Mouse (Mus musculus): Measurements from ENCODE around the gene Recql.
"Not testable (repeated sequence)": the region's sequence is repeated elsewhere in the genome, so short reads cannot be mapped to it uniquely, and the experiment has no call there.

The Recql gene

DNA sequence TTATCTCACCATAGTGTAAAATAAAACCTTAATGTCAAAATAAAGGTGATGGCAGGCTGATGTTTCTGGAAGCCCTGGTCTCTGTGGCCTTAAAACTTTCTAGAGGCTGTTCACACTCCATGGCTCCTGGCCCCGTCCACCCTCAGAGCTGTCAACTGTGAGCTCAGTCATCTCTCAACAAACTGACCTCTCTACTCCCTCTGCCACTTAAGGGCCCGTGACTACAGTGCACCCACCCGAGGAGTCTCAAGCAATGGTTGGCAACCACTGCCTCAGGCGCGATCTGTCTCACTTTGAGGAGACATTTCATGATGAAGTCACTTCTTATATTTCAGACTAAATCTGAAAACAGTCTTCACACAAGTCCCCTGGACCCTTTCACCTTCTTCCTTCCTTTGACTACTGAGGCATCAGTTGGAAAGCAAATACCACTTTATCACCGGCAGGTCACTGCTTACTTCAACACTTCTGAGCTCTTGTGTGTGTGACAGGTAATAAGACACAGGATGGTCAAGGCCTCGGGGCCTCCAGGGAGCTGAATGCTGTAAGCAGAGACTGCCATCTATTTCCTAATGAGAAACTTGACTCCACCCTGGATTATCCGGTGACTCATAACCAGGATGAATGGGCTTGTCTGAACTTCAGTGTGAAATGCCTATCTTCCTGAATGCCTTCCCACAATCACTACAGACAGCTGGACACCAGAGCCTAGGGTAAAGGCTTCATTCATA, 21.0 kb downstream of the Recql start:
- no peak for DNase-seq (ENCODE audit: low spot score)

DNA sequence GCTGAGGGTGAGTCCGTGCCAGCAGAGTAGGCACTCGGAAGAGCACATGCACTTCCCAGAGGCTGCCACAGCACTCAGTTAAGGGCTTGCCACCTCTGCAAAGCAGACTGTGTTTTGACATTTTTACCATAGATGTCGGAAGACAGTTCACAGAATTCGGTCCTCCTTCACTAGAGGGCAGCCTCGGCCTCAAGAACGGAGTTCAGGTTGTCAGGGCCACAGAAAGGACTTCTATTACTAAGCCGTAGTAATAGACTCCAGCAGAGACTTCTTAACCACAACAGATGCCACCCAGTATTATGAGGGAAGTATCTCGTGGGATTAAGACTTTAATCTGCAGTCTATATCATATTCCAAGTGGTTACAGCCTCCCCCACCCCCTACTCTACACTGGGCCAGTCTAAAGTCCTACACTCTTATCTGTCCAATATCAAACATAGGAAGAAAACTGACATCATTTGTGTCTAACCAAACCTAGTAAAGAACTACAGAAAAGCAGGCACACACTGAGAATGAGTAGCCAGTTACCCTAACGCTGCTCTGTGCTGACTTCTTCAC, 23.8 kb downstream of the Recql start:
- DNase-seq (ENCODE audit: low spot score), result no peak

DNA sequence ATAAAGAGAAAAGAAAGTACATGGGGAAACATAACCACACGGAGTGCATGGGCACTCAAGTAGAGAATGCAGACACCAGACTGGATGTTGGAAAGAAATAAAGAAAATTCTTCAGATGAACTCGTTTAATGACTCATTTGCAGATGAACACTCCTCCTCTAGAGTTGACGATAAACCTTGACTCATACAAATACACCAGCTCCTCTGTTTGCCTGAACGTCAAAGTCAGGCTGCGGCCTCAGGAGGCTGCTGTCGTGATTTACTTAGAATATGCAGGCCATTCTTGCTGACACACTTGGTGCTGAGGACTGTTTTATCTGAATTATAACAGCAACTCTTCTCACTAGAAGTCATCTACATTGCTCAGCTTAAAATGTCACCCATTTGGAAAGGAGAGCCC, 24.9 kb downstream of the Recql start:
- no peak for DNase-seq (ENCODE audit: low spot score)

- DNase-seq (ENCODE audit: low spot score), result no peak
Measured at GRCm38 (mm10) chr6:142357106-142357505, 29.8 kb downstream of the Recql start.

DNA sequence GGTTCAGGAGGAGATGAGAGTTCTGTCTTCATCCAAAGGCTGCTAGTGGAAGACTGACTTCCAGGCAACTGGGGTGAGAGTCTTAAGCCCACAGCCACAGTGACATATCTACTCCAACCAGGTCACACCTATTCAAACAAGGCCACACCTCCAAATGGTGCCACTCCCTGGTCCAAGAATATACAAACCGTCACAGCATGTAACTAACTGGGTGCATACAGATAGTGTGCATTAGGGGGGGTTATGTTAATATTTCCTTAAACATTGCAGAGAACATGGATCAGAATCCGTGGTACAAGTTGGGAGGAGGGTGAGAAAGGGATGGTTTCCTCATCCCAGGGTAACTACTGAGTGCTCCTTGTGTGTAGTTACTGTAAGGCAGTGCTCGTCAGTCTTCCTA, 34.8 kb downstream of the Recql start:
- DNase-seq (ENCODE audit: low spot score), result not testable (repeated sequence)

GRCm38 (mm10) chr6:142347431-142348385, 39.2 kb downstream of the Recql start:
- no peak for DNase-seq (ENCODE audit: low spot score)

GRCm38 (mm10) chr6:142346181-142347110, 40.4 kb downstream of the Recql start:
- DNase-seq (ENCODE audit: low spot score), result no peak

DNA sequence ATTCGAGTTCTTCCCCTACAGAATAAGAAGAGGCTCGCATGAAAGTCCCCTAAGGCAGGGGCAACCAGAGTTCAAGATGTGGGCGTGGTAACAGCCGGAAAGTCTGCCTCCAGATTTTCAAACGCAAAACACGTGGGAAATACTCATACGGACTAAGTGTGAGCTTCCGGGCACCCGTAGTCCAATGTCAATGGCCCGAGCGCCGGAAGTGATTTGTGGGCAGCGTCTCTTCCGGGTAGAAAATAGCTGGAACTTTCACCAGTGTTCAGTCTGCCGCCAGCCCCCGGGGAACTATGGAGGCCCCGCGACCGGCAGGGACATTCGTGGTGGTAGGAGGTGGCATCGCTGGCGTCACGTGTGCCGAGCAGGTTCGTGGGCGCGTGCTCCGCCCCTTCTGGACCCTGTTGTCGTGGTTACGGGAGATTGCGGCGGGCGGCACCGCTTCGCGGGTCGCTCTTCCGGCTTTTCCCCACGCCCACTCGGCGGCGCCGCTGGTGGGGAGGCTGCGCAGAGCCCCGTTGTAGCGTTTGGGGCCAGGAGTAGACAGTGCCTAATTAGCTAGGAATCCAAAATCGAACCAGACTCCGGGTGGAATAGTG, 41.3 kb downstream of the Recql start, which contains the start of gene Pyroxd1:
Gene Pyroxd1 (plus strand): TSS at position 215 of the 599 bp plus-strand sequence.
- DNase-seq (ENCODE audit: low spot score), result peak; percentile 59

DNA sequence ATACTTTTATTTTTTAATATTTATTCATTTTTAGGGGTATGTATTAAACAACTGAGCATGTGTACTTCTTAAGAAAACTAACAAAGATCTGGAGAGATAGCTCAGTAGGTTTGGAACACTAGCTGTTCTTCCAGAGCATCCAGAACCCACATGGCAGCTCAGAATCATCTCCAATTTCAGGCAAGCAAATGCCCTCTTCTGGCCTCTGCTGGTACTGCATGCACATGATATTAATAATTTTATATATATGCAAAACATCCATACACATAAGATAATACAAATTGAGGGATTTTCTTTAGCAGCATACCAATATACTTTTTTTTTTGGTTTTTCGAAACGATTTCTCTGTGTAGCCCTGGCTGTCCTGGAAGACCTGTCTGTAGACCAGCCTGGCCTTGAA, 43.3 kb downstream of the Recql start:
- DNase-seq (ENCODE audit: low spot score), result no peak

GRCm38 (mm10) chr6:142339576-142339975, 47.3 kb downstream of the Recql start:
- no peak for DNase-seq (ENCODE audit: low spot score)

DNA sequence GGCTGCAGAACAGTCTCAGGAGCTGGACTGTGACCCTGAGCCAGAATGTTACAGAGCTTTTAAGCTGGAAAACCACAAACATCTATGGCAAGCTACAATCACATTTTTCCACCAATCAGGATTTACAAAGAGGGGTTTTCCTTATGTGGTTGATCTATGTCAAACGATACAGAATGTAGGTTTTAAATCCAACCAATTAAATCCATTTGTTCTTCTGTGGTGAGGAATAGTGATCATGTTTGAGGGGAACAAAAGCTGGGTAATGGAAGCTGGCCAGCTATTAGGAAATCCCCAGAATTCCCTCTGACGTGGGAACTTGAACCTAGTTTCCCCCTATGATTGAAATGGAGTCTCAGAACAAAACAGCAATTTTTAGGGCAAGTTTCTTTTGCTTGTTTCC, 47.9 kb downstream of the Recql start:
- no peak for DNase-seq (ENCODE audit: low spot score)

GRCm38 (mm10) chr6:142329201-142329600, 57.7 kb downstream of the Recql start:
- no peak for DNase-seq (ENCODE audit: low spot score)

DNA sequence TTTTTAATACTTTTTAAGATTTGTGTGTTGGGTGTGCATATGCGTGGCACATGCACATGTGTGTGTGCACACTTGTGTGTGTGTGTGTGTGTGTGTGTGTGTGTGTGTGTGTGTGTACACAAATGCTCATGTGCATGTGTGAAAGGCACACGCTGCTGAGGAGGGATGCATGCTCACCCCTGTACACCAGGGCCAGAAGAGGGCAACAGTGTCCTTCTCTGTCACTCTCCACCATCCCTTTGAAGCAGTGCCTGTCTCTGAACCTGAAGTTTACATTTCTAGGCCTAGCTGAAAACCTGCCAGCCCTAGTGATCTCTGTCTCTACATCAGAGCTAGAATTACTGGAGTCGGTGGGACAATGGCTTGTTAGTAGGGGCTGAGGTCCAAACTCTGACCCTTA, 60.3 kb downstream of the Recql start:
- no peak for DNase-seq (ENCODE audit: low spot score)

DNA sequence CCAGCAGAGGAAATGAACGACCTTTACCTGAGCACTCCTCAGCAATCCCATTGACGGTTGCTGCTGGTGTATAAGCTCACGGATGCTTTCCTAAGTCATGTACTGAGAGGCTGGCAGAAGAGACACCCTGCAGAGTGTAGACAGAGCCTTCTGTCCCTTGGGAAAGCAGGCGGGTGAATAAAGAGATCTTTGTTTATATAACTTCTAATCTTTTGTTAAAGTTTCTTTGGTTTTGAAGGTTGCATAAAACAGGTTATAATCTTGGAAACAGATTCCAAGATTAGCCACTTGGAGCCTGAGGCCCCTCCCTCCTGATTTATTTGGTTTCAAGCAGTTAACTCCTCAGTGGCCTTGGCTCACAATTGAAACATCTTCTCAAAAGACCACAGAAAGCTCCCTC, 64.0 kb downstream of the Recql start, which contains the start of gene Slco1a5:
Gene Slco1a5 (minus strand): TSS at position 101 of the 400 bp plus-strand sequence.
- DNase-seq (ENCODE audit: low spot score), result no peak

DNA sequence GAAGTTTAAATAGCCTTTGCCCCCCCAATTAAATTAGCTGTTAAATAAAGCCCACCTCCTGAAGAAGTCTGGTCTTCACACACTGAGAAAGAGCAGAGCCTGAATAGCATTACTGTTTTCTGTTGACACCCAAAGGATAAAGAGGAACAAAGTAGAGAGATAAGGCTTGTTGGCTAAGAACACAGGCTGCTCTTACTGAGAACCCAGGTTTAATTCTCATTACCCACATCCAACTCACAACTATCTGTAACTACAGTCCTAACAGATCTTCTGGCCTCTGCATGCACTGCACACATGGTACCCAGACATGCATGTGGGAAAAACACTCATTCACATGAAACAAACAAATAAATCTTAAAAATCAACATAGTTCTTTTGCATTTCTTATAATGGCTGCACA, 69.8 kb downstream of the Recql start:
- no peak for DNase-seq (ENCODE audit: low spot score)

- DNase-seq (ENCODE audit: low spot score), result no peak
Measured at GRCm38 (mm10) chr6:142314285-142314684, 72.6 kb downstream of the Recql start.

DNA sequence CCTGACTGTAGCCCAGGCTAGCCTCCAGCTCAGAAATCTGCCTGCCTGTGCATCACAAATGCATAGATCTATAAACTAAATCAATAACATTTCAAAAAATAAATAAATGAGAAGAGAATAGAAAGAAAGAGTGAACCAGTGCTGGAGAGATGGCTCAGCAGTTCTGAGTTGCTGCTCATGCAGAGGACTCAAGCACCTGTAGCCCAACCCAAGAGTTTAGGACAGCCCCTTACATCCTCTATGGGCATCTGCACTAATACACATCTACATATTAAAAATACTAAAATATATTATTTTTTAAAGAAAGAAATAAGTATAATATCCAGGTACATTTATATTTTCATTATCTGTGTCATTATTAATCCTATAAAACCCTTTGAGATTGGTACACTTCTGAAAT, 81.8 kb downstream of the Recql start:
- DNase-seq (ENCODE audit: low spot score), result no peak

Measured in ovary, postnatal 10 days (tissue).